Mouse (Mus musculus): Measurements from ENCODE around the gene Trpc4ap. TPM values are rescaled to one million over a fixed set of nuclear protein-coding genes. Genes with fewer than 3 reads are reported as not detected.

Trpc4ap gene
- polyA plus RNA-seq, 1 experiment from 2014 or later = 99.3 TPM

DNA sequence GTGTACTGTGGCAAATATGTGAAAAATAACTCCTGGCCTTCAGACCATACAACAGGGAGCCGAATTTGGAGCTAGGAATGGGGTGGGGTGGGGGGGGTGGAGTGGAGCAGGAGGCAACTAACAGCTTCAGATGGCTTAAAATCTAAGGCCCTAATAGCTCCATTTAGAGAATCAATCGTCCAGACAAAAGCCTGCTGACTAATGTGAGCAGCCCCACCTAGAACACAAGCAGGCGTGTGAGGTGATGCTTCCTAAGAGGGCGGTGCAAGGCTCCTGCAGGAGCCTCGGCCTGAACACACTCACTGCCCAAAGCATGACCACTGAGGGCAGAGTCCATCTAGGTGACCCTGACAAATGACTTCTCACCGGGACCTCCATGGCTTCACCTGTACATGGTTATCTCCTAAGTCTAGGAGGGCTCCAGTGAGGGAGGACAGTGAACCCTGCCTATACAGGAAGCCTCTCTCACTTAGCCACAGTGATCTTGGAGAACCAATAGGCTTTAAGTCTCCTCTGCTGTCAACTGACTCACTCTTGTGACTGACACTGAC is 28.2 kb downstream of the Trpc4ap start:
- no peak overlapping the region for H3K4me2 ChIP-seq (ENCODE audit: low read depth, low read length)
- H3K4me3 ChIP-seq (ENCODE audit: low read length) = no peak overlapping the region
- H3K27me3 ChIP-seq (replicated peaks; ENCODE audit: control insufficient read depth, insufficient read depth, low read length) = no peaks in the 10 kb centered on the region
- 85% methylated on average over 6 of the region's 6 CpGs for WGBS
- peaks cover 5% of the 10 kb centered on the region for H3K36me3 ChIP-seq (ENCODE audit: control insufficient read depth, insufficient read depth, low read length)
- no peaks in the 10 kb centered on the region for H3K9me3 ChIP-seq (ENCODE audit: control insufficient read depth, low read length)
- H3K9ac ChIP-seq (ENCODE audit: low read depth, low read length) = no peak overlapping the region
- no peaks in the 10 kb centered on the region for H3K4me1 ChIP-seq (ENCODE audit: control insufficient read depth, insufficient read depth, low read length)
- H3K27ac ChIP-seq (ENCODE audit: low read length) = no peak overlapping the region
- ATAC-seq = no peak

DNA sequence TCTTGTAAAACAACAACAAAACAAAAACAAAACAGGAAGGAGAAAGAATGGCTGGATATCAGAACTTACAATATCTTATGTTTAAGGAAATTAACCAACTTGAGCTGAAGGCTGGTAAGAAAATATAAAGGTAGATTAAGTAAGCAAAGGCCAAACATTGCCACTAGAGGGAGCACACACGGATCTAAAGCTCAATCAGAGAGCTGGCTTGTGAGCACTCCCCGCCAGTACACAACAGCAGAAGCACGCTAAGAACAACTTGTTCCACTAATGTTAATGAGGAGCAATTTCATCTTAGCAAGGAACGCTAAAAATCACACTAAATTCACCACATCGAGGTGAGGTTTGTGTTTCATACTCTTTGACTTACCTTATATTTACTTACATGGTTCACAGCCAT is 29.1 kb downstream of the Trpc4ap start:
- H3K4me3 ChIP-seq (ENCODE audit: low read length) = no peak overlapping the region
- no peaks in the 10 kb centered on the region for H3K9me3 ChIP-seq (ENCODE audit: control insufficient read depth, low read length)
- H3K27me3 ChIP-seq (replicated peaks; ENCODE audit: control insufficient read depth, insufficient read depth, low read length) = no peaks in the 10 kb centered on the region
- no peak overlapping the region for H3K27ac ChIP-seq (ENCODE audit: low read length)
- WGBS = 20% methylated on average over 5 of the region's 5 CpGs
- no peaks in the 10 kb centered on the region for H3K4me1 ChIP-seq (ENCODE audit: control insufficient read depth, insufficient read depth, low read length)
- peaks cover 5% of the 10 kb centered on the region for H3K36me3 ChIP-seq (ENCODE audit: control insufficient read depth, insufficient read depth, low read length)
- H3K9ac ChIP-seq (ENCODE audit: low read depth, low read length) = no peak overlapping the region
- no peak overlapping the region for H3K4me2 ChIP-seq (ENCODE audit: low read depth, low read length)
- no peak for ATAC-seq

DNA sequence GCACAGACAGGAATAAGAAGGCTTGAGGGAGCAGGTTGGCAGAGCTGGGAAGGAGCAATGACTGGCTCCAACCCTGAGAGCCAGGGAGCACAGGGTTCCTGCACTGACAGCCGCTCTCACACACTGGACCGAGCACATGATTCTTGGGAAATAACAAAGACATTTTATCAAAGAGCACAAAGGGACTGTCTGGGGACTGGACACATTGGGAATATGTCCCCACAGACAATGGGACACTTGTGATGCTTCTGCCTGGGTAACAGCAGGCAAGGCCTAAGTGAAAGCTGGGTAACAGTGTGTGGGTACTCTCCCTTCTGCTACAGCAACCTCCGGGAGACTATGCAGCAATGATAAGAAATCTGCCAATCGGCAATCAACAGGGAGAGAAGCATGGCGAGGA is 29.8 kb downstream of the Trpc4ap start:
- Histone ChIP-seq H3K9me3 (ENCODE audit: control insufficient read depth, low read length) (no peaks in the 10 kb centered on the region), H3K4me3 (ENCODE audit: low read length) (no peak overlapping the region), H3K9ac (ENCODE audit: low read depth, low read length) (no peak overlapping the region), H3K36me3 (ENCODE audit: control insufficient read depth, insufficient read depth, low read length) (peaks cover 5% of the 10 kb centered on the region), H3K4me1 (ENCODE audit: control insufficient read depth, insufficient read depth, low read length) (no peaks in the 10 kb centered on the region), H3K4me2 (ENCODE audit: low read depth, low read length) (no peak overlapping the region), H3K27ac (ENCODE audit: low read length) (no peak overlapping the region), H3K27me3 (replicated peaks; ENCODE audit: control insufficient read depth, insufficient read depth, low read length) (no peaks in the 10 kb centered on the region)
- 86% methylated on average over 5 of the region's 5 CpGs for WGBS
- no peak for ATAC-seq

DNA sequence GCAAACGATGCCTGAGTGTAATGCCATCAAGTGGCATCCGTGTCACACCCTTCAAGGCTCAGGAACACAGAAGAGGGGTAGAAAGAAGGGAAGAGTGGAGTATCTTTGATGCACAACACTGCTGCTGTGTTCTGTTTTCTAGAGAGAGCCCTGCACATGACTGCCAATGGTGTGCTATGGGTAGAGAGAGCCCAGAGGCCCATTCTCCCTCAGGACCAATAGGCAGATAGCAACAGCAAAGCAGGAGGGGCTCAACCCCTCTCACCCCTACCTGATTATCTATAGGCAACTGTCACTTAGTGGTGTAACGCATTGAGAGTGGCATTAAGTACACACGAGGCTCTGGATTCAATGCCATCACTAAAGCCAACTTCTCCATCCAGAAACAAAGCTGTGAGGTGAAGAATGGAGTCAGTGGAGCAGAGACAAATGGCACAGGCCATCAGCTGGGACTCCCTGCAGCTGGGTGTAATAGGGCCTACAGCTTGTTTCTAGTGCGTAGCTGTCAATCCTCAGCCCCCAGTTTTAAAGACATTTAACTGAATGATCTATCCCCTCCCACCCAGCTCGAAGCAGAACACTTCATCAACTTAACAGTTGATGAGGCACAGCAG is 36.3 kb downstream of the Trpc4ap start:
- H3K4me3 ChIP-seq (ENCODE audit: low read length) = no peak overlapping the region
- peaks cover 13% of the 10 kb centered on the region for H3K36me3 ChIP-seq (ENCODE audit: control insufficient read depth, insufficient read depth, low read length)

DNA sequence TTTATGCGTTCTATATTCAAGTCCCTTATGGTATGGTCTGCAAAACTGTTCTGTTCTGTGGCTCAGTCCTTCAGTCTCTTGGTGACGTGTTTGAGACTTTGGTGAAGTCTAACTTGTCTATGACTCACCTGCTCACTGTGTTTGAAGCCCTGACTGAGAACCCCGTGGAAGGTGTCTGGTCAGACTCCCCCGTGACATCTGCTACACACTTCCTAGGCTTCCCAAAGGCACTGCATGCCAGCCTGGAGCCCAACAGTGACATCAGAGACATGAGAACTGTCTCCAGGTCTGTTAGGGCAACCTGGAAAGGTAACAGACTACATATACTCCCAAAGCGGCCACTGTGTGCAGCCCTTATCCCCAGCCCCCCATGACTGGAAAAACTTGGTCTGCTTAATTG is 39.6 kb downstream of the Trpc4ap start:
- no peak overlapping the region for H3K9ac ChIP-seq (ENCODE audit: low read depth, low read length)
- H3K36me3 ChIP-seq (ENCODE audit: control insufficient read depth, insufficient read depth, low read length) = peaks cover 18% of the 10 kb centered on the region
- 93% methylated on average over 5 of the region's 5 CpGs for WGBS
- H3K9me3 ChIP-seq (ENCODE audit: control insufficient read depth, low read length) = no peaks in the 10 kb centered on the region
- H3K27me3 ChIP-seq (replicated peaks; ENCODE audit: control insufficient read depth, insufficient read depth, low read length) = no peaks in the 10 kb centered on the region
- H3K4me1 ChIP-seq (ENCODE audit: control insufficient read depth, insufficient read depth, low read length) = no peaks in the 10 kb centered on the region
- H3K4me2 ChIP-seq (ENCODE audit: low read depth, low read length) = no peak overlapping the region
- ATAC-seq = no peak
- H3K27ac ChIP-seq (ENCODE audit: low read length) = no peak overlapping the region
- no peak overlapping the region for H3K4me3 ChIP-seq (ENCODE audit: low read length)

More for the DNA sequence above, 36.3 kb downstream of the Trpc4ap start:
- no peak overlapping the region for H3K27ac ChIP-seq (ENCODE audit: low read length)
- no peaks in the 10 kb centered on the region for H3K4me1 ChIP-seq (ENCODE audit: control insufficient read depth, insufficient read depth, low read length)
- no peak overlapping the region for H3K4me2 ChIP-seq (ENCODE audit: low read depth, low read length)
- no peaks in the 10 kb centered on the region for H3K27me3 ChIP-seq (replicated peaks; ENCODE audit: control insufficient read depth, insufficient read depth, low read length)
- H3K9ac ChIP-seq (ENCODE audit: low read depth, low read length) = no peak overlapping the region
- no peaks in the 10 kb centered on the region for H3K9me3 ChIP-seq (ENCODE audit: control insufficient read depth, low read length)
- WGBS = 86% methylated on average over 6 of the region's 6 CpGs
- ATAC-seq = no peak

DNA sequence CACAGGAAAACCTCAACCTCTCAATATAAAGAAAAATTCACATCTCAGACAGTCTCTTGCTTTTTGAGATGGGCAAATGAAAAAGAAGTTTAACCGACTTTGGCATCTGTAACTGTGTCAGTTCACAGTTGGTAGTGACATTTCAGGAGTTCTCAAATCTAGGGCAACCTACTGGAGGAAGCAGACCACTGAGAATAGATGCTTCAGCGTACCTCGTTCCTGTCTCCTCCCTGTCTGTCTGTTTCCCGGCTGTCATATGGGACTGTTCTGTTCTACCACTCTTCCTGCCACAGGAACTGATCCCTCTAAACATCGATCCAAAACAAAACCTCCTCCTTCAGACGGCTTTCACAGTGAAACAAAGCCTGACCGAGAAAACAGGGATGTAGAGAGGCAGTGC is 46.4 kb downstream of the Trpc4ap start:
- peaks cover 12% of the 10 kb centered on the region for H3K4me1 ChIP-seq (ENCODE audit: control insufficient read depth, insufficient read depth, low read length)
- peaks cover 23% of the 10 kb centered on the region for H3K36me3 ChIP-seq (ENCODE audit: control insufficient read depth, insufficient read depth, low read length)
- no peak overlapping the region for H3K9ac ChIP-seq (ENCODE audit: low read depth, low read length)
- WGBS = 87% methylated on average over 7 of the region's 7 CpGs
- no peaks in the 10 kb centered on the region for H3K27me3 ChIP-seq (replicated peaks; ENCODE audit: control insufficient read depth, insufficient read depth, low read length)
- no peaks in the 10 kb centered on the region for H3K9me3 ChIP-seq (ENCODE audit: control insufficient read depth, low read length)
- H3K4me3 ChIP-seq (ENCODE audit: low read length) = no peak overlapping the region
- no peak for ATAC-seq
- no peak overlapping the region for H3K27ac ChIP-seq (ENCODE audit: low read length)
- no peak overlapping the region for H3K4me2 ChIP-seq (ENCODE audit: low read depth, low read length)

DNA sequence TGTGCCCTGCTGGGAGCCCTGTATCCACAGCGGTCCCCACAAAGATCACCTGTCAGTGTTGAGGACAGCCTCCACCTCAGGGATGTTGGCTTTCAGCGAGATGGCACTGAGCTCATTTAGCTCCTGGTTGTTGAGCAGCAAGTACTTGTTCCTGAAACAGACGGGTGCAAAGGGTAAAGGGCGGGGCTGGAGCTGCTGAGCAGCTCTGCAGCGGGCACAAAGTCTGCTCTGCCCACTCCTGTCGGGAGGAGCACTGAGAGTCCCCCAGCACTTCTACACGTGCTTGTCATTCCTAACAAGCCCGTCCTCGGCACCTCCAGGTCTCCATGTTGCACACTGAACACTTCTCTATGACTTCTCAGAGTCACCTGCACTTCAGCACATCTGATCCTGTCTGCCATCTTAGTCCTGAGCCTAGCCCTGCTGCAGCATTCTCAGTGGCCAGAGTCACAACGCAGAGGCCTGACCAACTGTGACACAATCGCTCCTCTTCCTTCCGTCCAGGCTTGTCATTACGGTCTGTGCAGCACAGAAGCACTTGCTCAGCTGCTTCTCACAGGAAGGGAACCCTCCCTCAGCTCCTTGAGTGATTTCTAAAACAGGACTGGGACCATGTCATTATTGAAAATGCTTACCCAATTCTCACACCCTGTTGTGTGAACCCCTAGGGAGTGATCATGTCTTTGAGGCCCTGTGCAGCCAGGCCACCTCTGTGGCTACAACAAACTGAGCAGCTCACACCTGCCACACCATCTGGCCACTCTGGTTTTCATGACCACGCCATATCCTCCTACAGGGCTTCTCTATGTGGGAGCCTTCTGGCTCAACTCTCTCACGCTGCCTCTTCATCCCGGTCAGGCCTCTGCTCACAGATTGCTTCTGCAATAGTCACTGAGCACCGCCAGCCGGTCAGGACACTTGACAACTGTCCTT is 50.4 kb downstream of the Trpc4ap start:
- H3K36me3 ChIP-seq (ENCODE audit: control insufficient read depth, insufficient read depth, low read length) = peaks cover 31% of the 10 kb centered on the region
- no peak overlapping the region for H3K4me3 ChIP-seq (ENCODE audit: low read length)
- WGBS = 64% methylated on average over 18 of the region's 18 CpGs
- H3K4me1 ChIP-seq (ENCODE audit: control insufficient read depth, insufficient read depth, low read length) = peaks cover 12% of the 10 kb centered on the region
- H3K4me2 ChIP-seq (ENCODE audit: low read depth, low read length) = peak overlapping the region; percentile 9; the same call in 1 of the 2 replicates
- no peaks in the 10 kb centered on the region for H3K9me3 ChIP-seq (ENCODE audit: control insufficient read depth, low read length)
- peak overlapping the region; percentile 48 for H3K9ac ChIP-seq (ENCODE audit: low read depth, low read length)
- no peaks in the 10 kb centered on the region for H3K27me3 ChIP-seq (replicated peaks; ENCODE audit: control insufficient read depth, insufficient read depth, low read length)
- H3K27ac ChIP-seq (ENCODE audit: low read length) = peak overlapping the region; percentile 87
- peak; percentile 96 for ATAC-seq

DNA sequence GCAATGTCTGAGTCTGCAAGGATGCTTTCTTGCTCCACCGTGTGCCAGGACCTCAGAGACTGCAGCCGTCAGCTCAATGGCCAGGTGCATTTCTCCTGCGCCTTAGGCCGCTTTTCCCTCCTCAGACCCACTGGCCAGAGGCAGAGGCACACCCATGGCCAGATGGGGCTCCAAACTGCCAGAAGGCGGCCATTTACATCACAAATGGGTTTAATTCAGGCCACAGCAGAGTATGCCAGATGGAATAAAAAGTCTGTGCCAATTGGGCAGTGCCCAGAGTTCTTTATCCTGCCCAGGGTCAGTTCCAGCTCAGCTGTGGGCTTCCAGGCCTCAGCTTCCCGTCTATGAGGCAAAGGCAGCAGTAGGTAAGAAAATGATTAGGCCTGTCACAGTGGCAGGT is 51.5 kb downstream of the Trpc4ap start:
- H3K9me3 ChIP-seq (ENCODE audit: control insufficient read depth, low read length) = no peaks in the 10 kb centered on the region
- peaks cover 12% of the 10 kb centered on the region for H3K4me1 ChIP-seq (ENCODE audit: control insufficient read depth, insufficient read depth, low read length)
- H3K4me2 ChIP-seq (ENCODE audit: low read depth, low read length) = no peak overlapping the region
- H3K36me3 ChIP-seq (ENCODE audit: control insufficient read depth, insufficient read depth, low read length) = peaks cover 31% of the 10 kb centered on the region
- 88% methylated on average over 6 of the region's 6 CpGs for WGBS
- peak overlapping the region; percentile 48; the same call in 1 of the 2 replicates for H3K9ac ChIP-seq (ENCODE audit: low read depth, low read length)
- no peak for ATAC-seq
- H3K27ac ChIP-seq (ENCODE audit: low read length) = no peak overlapping the region; the same call in 1 of the 2 replicates
- no peaks in the 10 kb centered on the region for H3K27me3 ChIP-seq (replicated peaks; ENCODE audit: control insufficient read depth, insufficient read depth, low read length)
- H3K4me3 ChIP-seq (ENCODE audit: low read length) = no peak overlapping the region

DNA sequence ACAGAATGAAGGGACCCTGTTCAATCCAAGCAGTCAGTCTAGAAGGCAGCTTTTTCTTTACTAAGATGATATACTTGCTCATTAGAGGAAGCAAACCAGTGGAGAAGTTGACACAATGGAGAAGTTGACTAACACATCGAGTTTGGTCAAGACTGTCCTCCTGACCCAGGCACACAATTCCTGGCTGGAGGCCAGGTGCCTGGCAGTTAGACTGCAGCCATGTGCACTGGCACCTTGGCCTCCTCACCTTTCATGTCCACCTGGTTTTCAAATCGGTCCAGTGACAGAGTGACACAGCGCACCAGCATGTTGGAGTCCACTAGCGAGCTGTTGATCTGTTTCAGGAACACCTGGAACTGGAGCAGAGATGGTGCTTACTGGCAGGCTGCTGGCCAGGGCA is 54.8 kb downstream of the Trpc4ap start:
- no peak overlapping the region for H3K9ac ChIP-seq (ENCODE audit: low read depth, low read length)
- no peak overlapping the region for H3K27ac ChIP-seq (ENCODE audit: low read length)
- peaks cover 12% of the 10 kb centered on the region for H3K4me1 ChIP-seq (ENCODE audit: control insufficient read depth, insufficient read depth, low read length)
- no peak overlapping the region for H3K4me3 ChIP-seq (ENCODE audit: low read length)
- WGBS = 89% methylated on average over 4 of the region's 4 CpGs
- ATAC-seq = no peak
- H3K36me3 ChIP-seq (ENCODE audit: control insufficient read depth, insufficient read depth, low read length) = peaks cover 34% of the 10 kb centered on the region
- 0 out of 2 replicates have a peak, but pooled peaks cover 2% of the 10 kb centered on the region for H3K27me3 ChIP-seq (replicated peaks; ENCODE audit: control insufficient read depth, insufficient read depth, low read length)
- H3K9me3 ChIP-seq (ENCODE audit: control insufficient read depth, low read length) = no peaks in the 10 kb centered on the region
- H3K4me2 ChIP-seq (ENCODE audit: low read depth, low read length) = no peak overlapping the region
